Mouse (Mus musculus): ENCODE measurements around the gene Upp1. TPM values are rescaled to one million over a fixed set of nuclear protein-coding genes. Genes with fewer than 3 reads are reported as not detected.

Gene Upp1
- polyA plus RNA-seq, 1 experiment = 5.2 TPM

GRCm38 (mm10) chr11:9117358-9118049, 399 bp upstream of the Upp1 start:
- Histone ChIP-seq H3K36me3 (ENCODE audit: control insufficient read depth, insufficient read depth, low read length) (no peaks in the 10 kb centered on the region), H3K4me3 (ENCODE audit: control insufficient read depth, insufficient read depth, low read length) (no peak overlapping the region), H3K27me3 (ENCODE audit: control insufficient read depth, insufficient read depth, low read length) (peaks cover 7% of the 10 kb centered on the region; the same call in 1 of the 2 replicates), H3K4me1 (replicated peaks; ENCODE audit: control insufficient read depth, insufficient read depth, low read length) (no peaks in the 10 kb centered on the region), H3K27ac (ENCODE audit: control insufficient read depth, insufficient read depth, low read length) (no peak overlapping the region)
- WGBS = 24% methylated on average over 13 of the region's 13 CpGs
- no peak for DNase-seq
- TF ChIP-seq POLR2A (IDR thresholded peaks at IDR 0.05; ENCODE audit: control insufficient read depth, extremely low read depth, insufficient read depth, low read length, poor library complexity) (no peak), CTCF (IDR thresholded peaks at IDR 0.05; ENCODE audit: borderline replicate concordance, control insufficient read depth, extremely low read depth, insufficient read depth, low read length, poor library complexity) (no peak)

DNA sequence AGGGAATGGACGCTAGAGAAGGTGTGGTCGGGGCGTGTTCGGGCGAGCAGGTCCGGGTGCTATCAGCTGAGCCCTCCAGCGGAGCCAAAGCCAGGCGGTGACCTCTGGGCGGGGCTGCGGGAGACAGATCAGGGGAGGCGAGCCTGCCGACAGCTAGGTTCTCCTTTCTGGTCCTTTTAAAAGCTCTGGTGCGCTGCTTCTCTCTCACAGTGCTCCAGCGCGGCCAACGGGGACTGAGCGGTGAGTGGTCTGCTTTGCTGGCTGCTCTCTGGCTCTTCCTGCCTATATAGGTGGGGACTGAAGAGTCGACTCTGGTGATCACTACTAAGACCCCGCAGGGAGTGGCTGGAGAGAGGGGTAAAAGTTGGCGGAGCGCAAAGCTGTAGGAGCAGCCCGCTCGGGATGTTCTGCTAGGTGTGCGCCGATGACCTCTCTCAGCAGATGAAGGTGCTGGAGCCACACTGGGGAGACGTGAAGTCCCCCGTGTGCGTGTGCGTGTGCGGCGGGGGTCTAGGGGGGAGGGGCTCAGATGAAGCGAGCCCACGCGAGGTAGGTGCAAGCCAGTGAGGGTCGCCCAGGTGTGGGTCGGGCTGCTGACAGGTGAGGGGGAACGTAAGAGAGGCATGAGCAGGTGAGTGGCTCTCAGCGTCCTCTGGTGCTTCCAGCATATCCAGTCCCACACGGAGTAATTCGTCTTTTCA, 668 bp downstream of the Upp1 start:
- TF ChIP-seq CTCF (IDR thresholded peaks at IDR 0.05; ENCODE audit: borderline replicate concordance, control insufficient read depth, extremely low read depth, insufficient read depth, low read length, poor library complexity) (no peak), POLR2A (IDR thresholded peaks at IDR 0.05; ENCODE audit: control insufficient read depth, extremely low read depth, insufficient read depth, low read length, poor library complexity) (no peak)
- Histone ChIP-seq H3K4me3 (ENCODE audit: control insufficient read depth, insufficient read depth, low read length) (no peak overlapping the region), H3K36me3 (ENCODE audit: control insufficient read depth, insufficient read depth, low read length) (no peaks in the 10 kb centered on the region), H3K4me1 (replicated peaks; ENCODE audit: control insufficient read depth, insufficient read depth, low read length) (no peaks in the 10 kb centered on the region), H3K27me3 (ENCODE audit: control insufficient read depth, insufficient read depth, low read length) (peaks cover 7% of the 10 kb centered on the region; the same call in 1 of the 2 replicates), H3K27ac (ENCODE audit: control insufficient read depth, insufficient read depth, low read length) (no peak overlapping the region)
- DNase-seq = no peak
- WGBS = 4% methylated on average over 40 of the region's 40 CpGs

- peaks cover 7% of the 10 kb centered on the region; the same call in 1 of the 2 replicates for H3K27me3 ChIP-seq (ENCODE audit: control insufficient read depth, insufficient read depth, low read length)
- H3K4me3 ChIP-seq (ENCODE audit: control insufficient read depth, insufficient read depth, low read length) = no peak overlapping the region
- no peak for DNase-seq
- H3K36me3 ChIP-seq (ENCODE audit: control insufficient read depth, insufficient read depth, low read length) = no peaks in the 10 kb centered on the region
- TF ChIP-seq POLR2A (IDR thresholded peaks at IDR 0.05; ENCODE audit: control insufficient read depth, extremely low read depth, insufficient read depth, low read length, poor library complexity) (no peak), CTCF (IDR thresholded peaks at IDR 0.05; ENCODE audit: borderline replicate concordance, control insufficient read depth, extremely low read depth, insufficient read depth, low read length, poor library complexity) (no peak)
- no peak overlapping the region for H3K27ac ChIP-seq (ENCODE audit: control insufficient read depth, insufficient read depth, low read length)
- WGBS = 35% methylated on average over 22 of the region's 22 CpGs
- no peaks in the 10 kb centered on the region for H3K4me1 ChIP-seq (replicated peaks; ENCODE audit: control insufficient read depth, insufficient read depth, low read length)
Observed at GRCm38 (mm10) chr11:9119231-9120020, 1.5 kb downstream of the Upp1 start.

- no peak for DNase-seq
- H3K36me3 ChIP-seq (ENCODE audit: control insufficient read depth, insufficient read depth, low read length) = no peaks in the 10 kb centered on the region
- no peaks in the 10 kb centered on the region for H3K4me1 ChIP-seq (replicated peaks; ENCODE audit: control insufficient read depth, insufficient read depth, low read length)
- TF ChIP-seq POLR2A (IDR thresholded peaks at IDR 0.05; ENCODE audit: control insufficient read depth, extremely low read depth, insufficient read depth, low read length, poor library complexity) = no peak
- no peak for TF ChIP-seq CTCF (IDR thresholded peaks at IDR 0.05; ENCODE audit: borderline replicate concordance, control insufficient read depth, extremely low read depth, insufficient read depth, low read length, poor library complexity)
- H3K27ac ChIP-seq (ENCODE audit: control insufficient read depth, insufficient read depth, low read length) = no peak overlapping the region
- WGBS = 80% methylated on average over 4 of the region's 4 CpGs
- no peak overlapping the region for H3K4me3 ChIP-seq (ENCODE audit: control insufficient read depth, insufficient read depth, low read length)
- peaks cover 7% of the 10 kb centered on the region; the same call in 1 of the 2 replicates for H3K27me3 ChIP-seq (ENCODE audit: control insufficient read depth, insufficient read depth, low read length)
Observed at GRCm38 (mm10) chr11:9122315-9122714, 4.4 kb downstream of the Upp1 start.

GRCm38 (mm10) chr11:9126373-9127107, 8.6 kb downstream of the Upp1 start:
- TF ChIP-seq CTCF (IDR thresholded peaks at IDR 0.05; ENCODE audit: borderline replicate concordance, control insufficient read depth, extremely low read depth, insufficient read depth, low read length, poor library complexity) (no peak), POLR2A (IDR thresholded peaks at IDR 0.05; ENCODE audit: control insufficient read depth, extremely low read depth, insufficient read depth, low read length, poor library complexity) (no peak)
- Histone ChIP-seq H3K27ac (ENCODE audit: control insufficient read depth, insufficient read depth, low read length) (no peak overlapping the region), H3K4me3 (ENCODE audit: control insufficient read depth, insufficient read depth, low read length) (no peak overlapping the region), H3K27me3 (ENCODE audit: control insufficient read depth, insufficient read depth, low read length) (no peaks in the 10 kb centered on the region), H3K4me1 (replicated peaks; ENCODE audit: control insufficient read depth, insufficient read depth, low read length) (no peaks in the 10 kb centered on the region), H3K36me3 (ENCODE audit: control insufficient read depth, insufficient read depth, low read length) (no peaks in the 10 kb centered on the region)
- no peak for DNase-seq
- WGBS = 40% methylated on average over 5 of the region's 5 CpGs

DNA sequence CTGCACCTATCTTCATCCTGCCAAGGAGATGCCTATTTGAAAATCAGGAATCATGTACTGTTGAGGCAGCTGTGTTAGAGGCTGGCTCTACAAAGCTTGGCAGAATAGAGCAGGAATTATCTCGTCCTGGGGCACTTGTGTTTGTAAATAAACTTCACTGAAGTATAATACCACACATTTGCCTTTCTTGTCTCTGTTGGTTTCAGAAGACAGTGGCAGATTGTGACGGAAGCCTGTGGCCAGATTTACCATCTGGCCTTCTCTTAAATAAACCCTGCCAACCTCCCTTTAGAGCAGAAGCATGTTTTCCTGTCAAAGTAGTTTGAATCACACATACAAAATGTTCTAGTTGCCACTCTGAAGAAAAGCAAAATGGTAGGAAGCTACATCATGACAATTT, 10.2 kb downstream of the Upp1 start:
- H3K4me3 ChIP-seq (ENCODE audit: control insufficient read depth, insufficient read depth, low read length) = no peak overlapping the region
- H3K27me3 ChIP-seq (ENCODE audit: control insufficient read depth, insufficient read depth, low read length) = no peaks in the 10 kb centered on the region
- 72% methylated on average over 2 of the region's 2 CpGs for WGBS
- no peak for DNase-seq
- H3K36me3 ChIP-seq (ENCODE audit: control insufficient read depth, insufficient read depth, low read length) = no peaks in the 10 kb centered on the region
- TF ChIP-seq POLR2A (IDR thresholded peaks at IDR 0.05; ENCODE audit: control insufficient read depth, extremely low read depth, insufficient read depth, low read length, poor library complexity) = no peak
- no peak for TF ChIP-seq CTCF (IDR thresholded peaks at IDR 0.05; ENCODE audit: borderline replicate concordance, control insufficient read depth, extremely low read depth, insufficient read depth, low read length, poor library complexity)
- no peak overlapping the region for H3K27ac ChIP-seq (ENCODE audit: control insufficient read depth, insufficient read depth, low read length)
- H3K4me1 ChIP-seq (replicated peaks; ENCODE audit: control insufficient read depth, insufficient read depth, low read length) = no peaks in the 10 kb centered on the region
